Mouse (Mus musculus) hindbrain, postnatal 0 days (tissue): ENCODE results near the gene Clip3. TPM values are rescaled to one million over a fixed set of nuclear protein-coding genes. Genes with fewer than 3 reads are reported as not detected.

Experiments
- ATAC-seq: fragments of 200-750 bp; cut with Nextera tagmentation; 2 replicates; pipeline ENCODE4 v1.8.0; 2017; ENCODE audit warnings: mild to moderate bottlenecking, moderate TSS enrichment, moderate library complexity
- DNase-seq: peaks from one replicate; pipeline ENCODE4 v3.0.0-alpha.2; 2015; ENCODE audit warnings: low spot score
- H3K27ac ChIP-seq: fragments of 300-500 bp; sonication (generic); 2 replicates; pipeline ENCODE4 v1.5.1; 2014; ENCODE audit warnings: mild to moderate bottlenecking
- H3K27me3 ChIP-seq: fragments of 300-500 bp; sonication (generic); 2 replicates; pipeline ENCODE4 v1.6.1; 2014; ENCODE audit warnings: low read length, mixed read lengths; ENCODE audit not compliant: insufficient read depth
- H3K36me3 ChIP-seq: fragments of 300-500 bp; sonication (generic); 2 replicates; pipeline ENCODE4 v1.6.1; 2014; ENCODE audit warnings: low read length, mixed read lengths; ENCODE audit not compliant: insufficient read depth
- H3K4me1 ChIP-seq: fragments of 300-500 bp; sonication (generic); 2 replicates; pipeline ENCODE4 v1.6.1; 2014; ENCODE audit warnings: antibody characterized with exemption, low read length, mixed read lengths; ENCODE audit not compliant: insufficient read depth
- H3K4me2 ChIP-seq: fragments of 300-500 bp; sonication (generic); 2 replicates; pipeline ENCODE4 v1.6.1; 2014; ENCODE audit warnings: low read depth, mild to moderate bottlenecking, low read length, moderate library complexity, mixed read lengths
- H3K4me3 ChIP-seq: fragments of 300-500 bp; sonication (generic); 2 replicates; pipeline ENCODE4 v1.5.1; 2014; ENCODE audit warnings: low read length
- H3K9ac ChIP-seq: fragments of 300-500 bp; sonication (generic); replicated peaks from 2 replicates; pipeline ENCODE4 v1.6.1; 2014; ENCODE audit warnings: mild to moderate bottlenecking, low read length, moderate library complexity, mixed read lengths
- H3K9me3 ChIP-seq: fragments of 300-500 bp; sonication (generic); 2 replicates; pipeline ENCODE4 v1.6.1; 2016; ENCODE audit warnings: low read length, mixed read lengths
- CTCF ChIP-seq: IDR thresholded peaks from 2 replicates; pipeline ENCODE4 v1.5.1; 2016; ENCODE audit warnings: antibody characterized with exemption, control low read depth, low read depth
- WGBS: fragments of 180-500 bp; shearing (Covaris S2); extraction: QIAGEN DNeasy Blood & Tissue Kit; methylation state at CpG from one replicate; pipeline ENCODE4 v1.1.7; 2014; 5-methylcytosine and 5-hydroxymethylcytosine counted together
- polyA plus RNA-seq: library from polyadenylated mRNA; unstranded; fragments of >200 nt; fragmentation: Nextera tagmentation; extraction: Ambion mirVana; gene quantifications from 2 replicates; pipeline ENCODE4 v1.2.1, GENCODE M21; 2015
- total RNA-seq: library from RNA; depleted of rRNA; stranded (reverse); fragments of >200 nt; gene quantifications from 2 replicates; pipeline ENCODE4 v1.2.3, GENCODE M21; 2014

The Clip3 gene
- total and polyA plus RNA-seq, 2 experiments from 2014 or later: 118 to 172 TPM

DNA sequence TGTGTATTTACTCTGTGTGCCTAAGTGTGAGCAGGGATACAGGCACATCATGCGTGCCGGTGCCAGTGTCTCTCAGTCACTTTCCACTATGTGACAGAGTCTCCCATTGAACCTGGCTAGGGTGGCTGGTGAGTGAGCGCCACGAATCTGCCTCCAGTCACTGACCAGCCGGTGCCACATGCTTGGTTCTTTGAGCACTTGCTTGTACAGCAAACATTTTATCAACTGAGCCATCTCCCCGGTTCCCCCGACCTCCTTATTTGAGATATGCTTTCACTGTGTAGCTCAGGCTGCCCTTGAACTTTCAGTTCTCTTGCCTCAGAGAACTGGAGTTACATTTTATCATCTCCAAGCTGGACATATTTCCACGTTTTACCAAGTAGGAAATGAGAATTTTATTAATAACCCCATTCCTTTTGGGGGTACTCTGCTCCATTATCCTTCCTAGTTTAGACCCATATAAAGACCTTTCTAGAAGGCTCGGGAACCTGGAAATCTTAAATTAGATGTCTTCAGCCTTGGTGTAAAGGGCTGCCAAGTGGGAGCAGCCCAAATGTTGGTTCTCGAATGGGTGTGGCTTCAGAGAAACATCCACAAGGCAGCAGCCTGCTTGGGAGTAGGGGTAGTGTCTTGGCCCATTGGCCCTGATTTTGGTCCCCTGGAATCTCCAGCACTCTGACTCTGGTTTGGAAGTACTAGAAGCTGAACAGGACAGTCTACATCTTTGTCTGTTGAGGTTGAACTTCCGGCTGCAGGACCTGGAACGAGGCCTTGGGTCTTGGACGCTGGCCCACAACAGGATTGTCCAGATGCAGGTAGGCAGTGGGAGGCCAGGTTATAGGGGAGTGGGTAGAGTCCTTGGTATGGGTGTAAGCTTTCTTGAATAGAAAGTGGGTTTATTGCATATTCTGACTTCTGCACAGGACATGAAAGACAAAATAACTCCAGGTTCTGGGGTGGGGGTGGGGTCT lies 24.3 kb downstream of the Clip3 start:
- Histone ChIP-seq H3K9me3 (no peaks in the 10 kb centered on the region), H3K27ac (no peak overlapping the region), H3K36me3 (no peaks in the 10 kb centered on the region), H3K4me1 (peaks cover 2% of the 10 kb centered on the region; the same call in 1 of the 2 replicates), H3K27me3 (no peaks in the 10 kb centered on the region), H3K9ac (no peak overlapping the region), H3K4me2 (no peak overlapping the region), H3K4me3 (no peak overlapping the region)
- no peak for DNase-seq
- no peak for TF ChIP-seq CTCF
- WGBS: 78% methylated on average over 13 of the region's 13 CpGs
- no peak for ATAC-seq

GRCm38 (mm10) chr7:30318142-30318541 lies 26.6 kb downstream of the Clip3 start:
- TF ChIP-seq CTCF: no peak
- WGBS: 92% methylated on average over 3 of the region's 3 CpGs

GRCm38 (mm10) chr7:30320946-30321345 lies 29.4 kb downstream of the Clip3 start:
- peak overlapping the region; percentile 76 for H3K4me3 ChIP-seq
- H3K4me1 ChIP-seq: peaks cover 7% of the 10 kb centered on the region; the same call in 1 of the 2 replicates
- ATAC-seq (no peak), DNase-seq (no peak)
- 80% methylated on average over 2 of the region's 2 CpGs for WGBS
- 0 out of 2 replicates have a peak, but pooled peaks cover 2% of the 10 kb centered on the region for H3K9me3 ChIP-seq
- peak overlapping the region; percentile 85; the same call in 1 of the 2 replicates for H3K9ac ChIP-seq
- H3K4me2 ChIP-seq: peak overlapping the region; percentile 89
- H3K36me3 ChIP-seq: no peaks in the 10 kb centered on the region
- H3K27me3 ChIP-seq: no peaks in the 10 kb centered on the region
- no peak overlapping the region for H3K27ac ChIP-seq
- TF ChIP-seq CTCF: no peak

More at GRCm38 (mm10) chr7:30318142-30318541, 26.6 kb downstream of the Clip3 start:
- Histone ChIP-seq H3K9ac (no peak overlapping the region), H3K36me3 (no peaks in the 10 kb centered on the region), H3K4me3 (no peak overlapping the region), H3K4me1 (peaks cover 7% of the 10 kb centered on the region; the same call in 1 of the 2 replicates), H3K27ac (no peak overlapping the region), H3K27me3 (no peaks in the 10 kb centered on the region), H3K4me2 (no peak overlapping the region), H3K9me3 (no peaks in the 10 kb centered on the region)
- DNase-seq: no peak
- no peak for ATAC-seq

DNA sequence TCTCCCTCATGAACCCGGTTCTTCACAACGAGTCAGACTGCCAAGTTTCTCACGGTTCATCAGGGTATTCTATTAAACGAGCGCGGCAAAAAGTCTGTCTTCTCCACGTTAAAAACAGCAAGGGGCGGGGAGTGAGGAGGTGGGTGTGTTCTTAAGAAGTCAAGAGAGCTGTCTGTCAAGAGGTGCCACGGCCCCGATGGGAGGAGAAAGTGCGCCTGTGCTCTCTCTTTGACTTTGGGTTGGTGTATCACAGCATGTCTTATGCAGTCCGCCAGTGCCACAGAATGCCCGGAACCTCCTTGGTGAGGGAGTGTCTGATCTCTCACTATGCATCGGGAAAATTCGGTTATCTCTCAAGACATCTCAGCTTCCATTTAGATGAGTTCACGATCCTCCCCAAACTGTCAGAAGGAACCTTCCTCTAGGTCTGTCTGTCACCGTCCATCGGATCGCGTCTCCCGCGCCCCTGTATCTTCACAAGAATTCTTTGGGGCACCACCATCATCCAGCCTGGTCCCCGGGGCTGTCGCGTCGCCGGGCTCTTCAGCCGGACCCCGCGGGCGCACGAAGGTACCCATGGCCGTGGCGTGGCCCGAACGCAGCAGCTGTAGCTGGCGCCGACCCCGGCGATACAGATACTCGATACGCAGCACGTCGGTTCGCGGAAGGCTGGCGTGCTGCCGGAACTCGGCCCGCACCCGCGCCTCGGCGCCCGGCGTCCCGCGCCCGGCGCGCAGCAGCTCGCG lies 30.2 kb downstream of the Clip3 start, which contains the start of gene E130208F15Rik:
Gene E130208F15Rik, plus strand, starts transcription at position 202 of the 746 bp plus-strand sequence.
- H3K27ac ChIP-seq: peak within 1 kb of the TSS; percentile 85
- DNase-seq (peak; percentile 73), ATAC-seq (peak; percentile 68)
- H3K9me3 ChIP-seq: 0 out of 2 replicates have a peak, but pooled peaks cover 2% of the 10 kb centered on the region
- peak within 1 kb of the TSS; percentile 85 for H3K9ac ChIP-seq
- peak within 1 kb of the TSS; percentile 89 for H3K4me2 ChIP-seq
- H3K36me3 ChIP-seq: no peaks in the 10 kb centered on the region
- TF ChIP-seq CTCF: no peak
- no peaks in the 10 kb centered on the region for H3K27me3 ChIP-seq
- peak within 1 kb of the TSS; percentile 76 for H3K4me3 ChIP-seq
- H3K4me1 ChIP-seq: peaks cover 7% of the 10 kb centered on the region; the same call in 1 of the 2 replicates
- WGBS: 1% methylated on average over 61 of the region's 63 CpGs

GRCm38 (mm10) chr7:30322285-30322667 lies 30.7 kb downstream of the Clip3 start:
- Histone ChIP-seq H3K9ac (peak overlapping the region; percentile 85), H3K36me3 (no peaks in the 10 kb centered on the region), H3K27me3 (no peaks in the 10 kb centered on the region), H3K4me2 (peak overlapping the region; percentile 89), H3K9me3 (0 out of 2 replicates have a peak, but pooled peaks cover 2% of the 10 kb centered on the region), H3K4me1 (peaks cover 7% of the 10 kb centered on the region; the same call in 1 of the 2 replicates), H3K4me3 (peak overlapping the region; percentile 76), H3K27ac (peak overlapping the region; percentile 85)
- peak; percentile 98 for DNase-seq
- no peak for TF ChIP-seq CTCF
- peak; percentile 97 for ATAC-seq
- WGBS: 0% methylated on average over 20 of the region's 20 CpGs

GRCm38 (mm10) chr7:30322865-30323264 lies 31.3 kb downstream of the Clip3 start:
- Histone ChIP-seq H3K4me3 (peak overlapping the region; percentile 76), H3K9ac (peak overlapping the region; percentile 85; the same call in 1 of the 2 replicates), H3K4me2 (peak overlapping the region; percentile 89), H3K27ac (peak overlapping the region; percentile 85), H3K9me3 (0 out of 2 replicates have a peak, but pooled peaks cover 2% of the 10 kb centered on the region), H3K27me3 (no peaks in the 10 kb centered on the region), H3K4me1 (peaks cover 7% of the 10 kb centered on the region; the same call in 1 of the 2 replicates), H3K36me3 (no peaks in the 10 kb centered on the region)
- DNase-seq: no peak
- ATAC-seq: no peak
- TF ChIP-seq CTCF: no peak
- 26% methylated on average over 6 of the region's 6 CpGs for WGBS
